Mouse (Mus musculus) right cerebral cortex, postnatal 4 days (tissue): ENCODE results near the gene Prr18.

ENCODE experiments used
- DNase-seq: peaks from one replicate; pipeline ENCODE4 v3.0.0-alpha.2; 2022

Prr18 gene

GRCm38 (mm10) chr17:8390487-8390886 lies 53.2 kb downstream of the Prr18 start:
- no peak for DNase-seq
